Comparison of ENCODE assay signal across 8 mouse cellular contexts in the genomic region with DNA sequence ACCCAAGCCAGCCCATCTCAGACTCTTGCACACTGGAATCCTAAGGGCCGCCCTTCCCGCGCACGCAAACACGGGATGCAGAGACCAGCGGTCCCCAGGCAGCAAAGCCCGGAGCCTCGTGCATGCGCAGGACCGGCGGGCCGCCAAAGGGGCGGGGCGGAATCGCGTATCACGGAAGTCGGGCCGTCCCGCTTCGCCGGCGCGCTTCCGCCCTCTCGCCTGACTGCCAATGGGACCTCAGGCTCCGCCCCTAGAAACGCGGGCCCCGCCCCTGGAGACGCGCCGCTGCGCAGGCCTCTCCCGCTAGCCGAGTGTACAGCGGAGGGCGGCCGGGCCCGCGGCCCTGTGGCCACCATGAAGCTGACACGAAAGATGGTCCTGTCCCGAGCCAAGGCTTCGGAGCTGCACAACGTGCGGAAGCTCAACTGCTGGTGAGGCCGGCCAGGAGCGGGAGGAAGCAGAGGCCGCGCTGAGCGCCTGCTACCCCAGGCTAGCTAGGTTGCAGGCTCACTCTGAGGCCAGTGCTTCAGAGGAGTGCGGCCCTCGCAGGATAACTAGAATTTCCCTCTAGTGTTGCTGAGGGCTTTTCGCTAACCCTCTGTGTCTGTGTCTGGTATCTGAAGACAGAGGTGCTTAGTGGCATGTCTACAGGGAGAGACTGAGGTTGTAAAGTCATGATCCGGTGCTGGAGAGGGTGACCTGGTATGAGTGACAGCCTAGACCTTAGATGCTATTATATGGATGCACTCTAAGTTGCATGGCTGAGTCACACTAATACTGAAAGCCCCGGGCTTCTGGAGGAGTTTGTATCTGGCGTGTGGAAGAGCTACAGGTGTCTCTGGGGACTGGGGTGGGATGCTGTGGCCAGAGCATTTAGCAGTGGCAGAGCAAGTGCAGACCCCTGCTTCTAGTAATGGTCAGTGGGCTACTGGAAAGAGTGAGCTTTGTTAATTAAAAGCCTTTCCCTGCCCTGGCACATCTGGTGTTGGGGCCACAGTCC. TPM values are rescaled to one million over a fixed set of nuclear protein-coding genes. Genes with fewer than 3 reads are reported as not detected.
DNase-seq lines count a peak whose midpoint lies in the region; ATAC-seq lines count a peak whose summit lies in the region.

A gene (plus strand): TSS at position 174 of the 1,000 bp plus-strand sequence.

- peaks cover 9% of the 10 kb centered on the region for H3K36me3 ChIP-seq in forebrain, embryonic 14.5 days (ENCODE audit: control insufficient read depth, insufficient read depth, low read length)
- H3K36me3 ChIP-seq in neural tube, embryonic 15.5 days = peaks cover 24% of the 10 kb centered on the region

- H3K9me3 ChIP-seq in forebrain, embryonic 14.5 days (replicated peaks; ENCODE audit: control insufficient read depth, low read length) = no peaks in the 10 kb centered on the region
- H3K9me3 ChIP-seq in neural tube, embryonic 15.5 days (replicated peaks) = no peaks in the 10 kb centered on the region

- H3K27me3 ChIP-seq in forebrain, embryonic 14.5 days (replicated peaks; ENCODE audit: control insufficient read depth, insufficient read depth, low read length) = no peaks in the 10 kb centered on the region
- no peaks in the 10 kb centered on the region for H3K27me3 ChIP-seq in neural tube, embryonic 15.5 days (replicated peaks)

- peak within 1 kb of the TSS; percentile 73 for H3K4me2 ChIP-seq in forebrain, embryonic 14.5 days (ENCODE audit: low read length)
- peak within 1 kb of the TSS; percentile 80 for H3K4me2 ChIP-seq in neural tube, embryonic 15.5 days

- H3K27ac ChIP-seq in forebrain, embryonic 14.5 days (ENCODE audit: low read depth, low read length) = peak within 1 kb of the TSS; percentile 80
- H3K27ac ChIP-seq in neural tube, embryonic 15.5 days (replicated peaks) = peak within 1 kb of the TSS; percentile 88

- WGBS in forebrain, embryonic 14.5 days = under 1% methylated on average over 57 of the region's 57 CpGs
- WGBS in neural tube, embryonic 15.5 days = under 1% methylated on average over 57 of the region's 57 CpGs

- ATAC-seq in forebrain, embryonic 14.5 days = peak; percentile 98
- ATAC-seq in neural tube, embryonic 15.5 days (ENCODE audit: low FRiP score) = peak; percentile 96

- peak within 1 kb of the TSS; percentile 77 for H3K9ac ChIP-seq in forebrain, embryonic 14.5 days (ENCODE audit: low read length)
- H3K9ac ChIP-seq in neural tube, embryonic 15.5 days (replicated peaks) = peak within 1 kb of the TSS; percentile 72

- intact Hi-C loops in heart, postnatal 14 days (cut with DNase I) = no loop called here

- peak within 1 kb of the TSS; percentile 67 for H3K4me3 ChIP-seq in forebrain, embryonic 14.5 days (ENCODE audit: low read depth, low read length)
- peak within 1 kb of the TSS; percentile 65 for H3K4me3 ChIP-seq in neural tube, embryonic 15.5 days (replicated peaks)

- peaks cover 5% of the 10 kb centered on the region for H3K4me1 ChIP-seq in forebrain, embryonic 14.5 days (ENCODE audit: control insufficient read depth, insufficient read depth, low read length)
- H3K4me1 ChIP-seq in neural tube, embryonic 15.5 days = peaks cover 13% of the 10 kb centered on the region

- DNase-seq in ES-CJ7 (ENCODE audit: low read depth, low spot score) = peak; percentile 94
- peak; percentile 100 for DNase-seq in cerebellum, adult 11 months
- DNase-seq in forebrain, embryonic 14.5 days (ENCODE audit: low spot score) = peak; percentile 98
- peak; percentile 100 for DNase-seq in heart, postnatal 14 days
- DNase-seq in layer of hippocampus, adult 11-12 months (ENCODE audit: low spot score) = peak; percentile 99
- DNase-seq in lung, adult 18-20 months = peak; percentile 98 to 99
- DNase-seq in testis, postnatal 14 days (ENCODE audit: low spot score) = peak; percentile 97

RNA-seq across cellular contexts. Expression of the gene that starts here (rescaled TPM):
- 31.0 and 35.0 TPM in 2 replicates for polyA plus RNA-seq in forebrain, embryonic 14.5 days (2014; fragmentation: Nextera tagmentation; extraction: Ambion mirVana)
- 10 to 100 TPM in 1 of 2 experiments, 1 to 10 TPM in 1; 8.1 to 10.2 TPM for total RNA-seq in heart, postnatal 14 days (2021)
- polyA plus RNA-seq in neural tube, embryonic 15.5 days (2015; fragmentation: Nextera tagmentation; extraction: Ambion mirVana) = 48.5 and 51.5 TPM in 2 replicates

Comparison
In these comparisons a context has a peak if more than half of its experiments do, and no peak if none do; other contexts are left out.
1. Peak in every context shown above with its lines: DNase-seq, ATAC-seq, H3K4me3 ChIP-seq and H3K27ac ChIP-seq.